Mouse (Mus musculus) frontal cortex, postnatal 10 days (tissue): ENCODE measurements around the gene Ddx27.

Experiments
- DNase-seq, 2 experiments: peaks; one replicate each; pipeline ENCODE4 v3.0.0; 2022; ENCODE audit warnings: low spot score in 2 of 2, mixed read lengths in 1 of 2

Gene Ddx27

DNA sequence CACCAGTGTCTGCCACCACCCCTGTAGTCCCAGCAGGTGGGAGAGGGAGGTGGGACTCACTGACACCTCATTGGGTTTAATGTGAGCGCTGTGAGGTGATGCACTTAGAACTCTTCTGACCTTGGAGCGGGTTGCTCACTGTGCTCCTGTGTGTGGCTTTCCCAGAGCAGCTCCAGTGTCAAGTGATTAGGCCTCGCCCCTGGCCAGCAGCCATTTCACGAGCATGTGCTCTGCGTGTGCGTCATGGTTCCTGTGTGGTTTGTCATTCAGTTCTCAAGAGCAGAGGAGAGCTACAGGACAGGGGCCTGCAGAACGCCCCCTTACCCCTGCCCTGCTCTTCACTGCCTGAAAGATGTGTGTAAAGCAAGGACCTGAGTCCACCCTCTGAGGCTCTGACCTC, 13.6 kb downstream of the Ddx27 start:
- no peak for DNase-seq

DNA sequence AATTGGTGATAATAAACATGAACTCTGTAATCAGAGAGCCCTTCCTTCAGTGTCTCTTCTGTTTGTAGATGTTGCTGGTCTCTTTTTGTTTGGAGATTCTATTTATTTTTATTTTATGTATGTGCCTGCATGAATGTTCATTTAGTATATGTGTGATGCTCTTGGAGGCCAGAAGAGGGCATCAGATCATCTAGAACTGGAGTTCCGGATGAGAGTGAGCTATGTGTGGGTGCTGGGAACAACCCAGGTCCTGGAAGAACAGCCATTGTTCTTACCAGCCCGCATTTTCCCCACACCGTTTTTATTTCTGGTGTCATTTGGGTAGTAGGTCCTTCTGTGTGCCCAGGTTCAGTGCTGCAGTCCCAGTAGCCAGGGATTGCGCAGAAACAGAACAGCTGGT, 15.5 kb downstream of the Ddx27 start:
- no peak for DNase-seq

DNA sequence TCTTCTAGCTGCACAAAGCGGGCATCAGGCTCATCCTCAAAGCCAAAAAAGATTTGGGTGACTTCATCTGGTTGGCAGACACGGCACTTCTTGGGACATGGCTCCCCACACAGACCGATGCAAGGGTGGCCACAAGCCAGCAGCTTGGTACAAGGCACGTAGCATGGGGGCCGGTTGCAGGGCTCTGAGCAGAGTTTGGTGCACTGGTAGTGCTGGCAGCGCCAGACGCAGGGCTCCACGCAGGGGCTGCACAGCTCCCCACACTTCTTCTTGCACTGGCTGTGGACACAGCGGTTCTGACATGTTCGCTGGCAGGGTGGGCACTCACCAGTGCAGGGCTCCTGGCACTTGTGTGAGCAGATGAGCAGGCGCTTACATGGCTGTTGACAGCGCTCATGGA, 22.7 kb downstream of the Ddx27 start:
- DNase-seq = no peak

DNA sequence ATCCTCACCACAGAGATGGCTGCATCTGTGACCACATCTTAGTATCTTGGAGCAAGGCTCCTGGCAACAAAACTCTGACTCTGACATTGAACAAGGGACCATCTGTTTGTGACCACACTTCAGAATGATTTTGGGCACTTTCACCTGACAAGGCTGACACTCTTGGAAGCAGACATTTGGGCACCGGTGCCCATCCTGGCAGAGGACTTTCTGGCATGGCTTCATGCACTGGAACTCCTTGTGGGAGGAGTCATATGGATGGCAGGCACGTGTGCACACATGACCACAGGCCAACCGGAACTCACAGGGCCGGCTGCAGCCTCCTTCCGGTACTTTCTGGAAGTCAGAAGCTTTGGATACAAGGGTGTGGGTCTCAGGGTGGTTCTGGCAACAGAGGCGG, 23.3 kb downstream of the Ddx27 start:
- no peak for DNase-seq

DNA sequence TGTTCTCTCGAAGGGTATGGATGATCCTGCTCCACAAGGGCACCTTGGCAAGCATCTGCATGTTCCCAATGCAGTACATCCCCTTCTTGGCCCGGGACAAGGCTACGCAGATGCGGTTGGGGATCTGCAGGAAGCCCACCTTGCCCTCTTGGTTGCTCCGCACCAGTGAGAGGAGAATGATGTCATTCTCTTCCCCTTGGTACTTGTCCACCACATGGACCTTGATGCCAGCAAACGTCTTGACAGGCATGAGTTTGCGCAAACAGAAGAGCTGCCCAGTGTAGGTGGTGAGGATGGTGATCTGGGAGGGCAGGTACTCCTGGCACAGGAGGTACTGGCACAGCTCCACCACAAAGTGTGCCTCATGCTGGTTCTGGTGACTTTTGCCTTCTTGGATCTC, 23.7 kb downstream of the Ddx27 start:
- no peak for DNase-seq

DNA sequence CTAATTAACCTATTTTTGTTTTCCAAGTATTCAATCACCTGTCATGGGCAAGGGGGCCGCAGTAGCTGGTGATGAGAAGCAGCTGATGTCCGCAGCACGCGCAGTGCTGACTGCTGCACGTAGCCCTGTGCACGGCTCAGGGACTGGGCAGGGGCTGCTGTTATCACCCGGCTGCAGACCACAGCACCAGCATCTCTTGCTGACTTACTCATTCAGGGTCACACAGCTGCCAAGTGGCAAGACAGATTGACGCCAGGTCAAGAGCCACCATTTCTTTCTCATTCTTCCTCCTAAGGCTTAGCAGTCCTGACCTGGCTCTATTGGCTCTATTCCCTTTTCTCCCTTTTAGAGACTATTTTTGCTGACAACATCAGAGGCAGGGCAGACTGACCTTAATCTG, 24.4 kb downstream of the Ddx27 start:
- no peak for DNase-seq

DNA sequence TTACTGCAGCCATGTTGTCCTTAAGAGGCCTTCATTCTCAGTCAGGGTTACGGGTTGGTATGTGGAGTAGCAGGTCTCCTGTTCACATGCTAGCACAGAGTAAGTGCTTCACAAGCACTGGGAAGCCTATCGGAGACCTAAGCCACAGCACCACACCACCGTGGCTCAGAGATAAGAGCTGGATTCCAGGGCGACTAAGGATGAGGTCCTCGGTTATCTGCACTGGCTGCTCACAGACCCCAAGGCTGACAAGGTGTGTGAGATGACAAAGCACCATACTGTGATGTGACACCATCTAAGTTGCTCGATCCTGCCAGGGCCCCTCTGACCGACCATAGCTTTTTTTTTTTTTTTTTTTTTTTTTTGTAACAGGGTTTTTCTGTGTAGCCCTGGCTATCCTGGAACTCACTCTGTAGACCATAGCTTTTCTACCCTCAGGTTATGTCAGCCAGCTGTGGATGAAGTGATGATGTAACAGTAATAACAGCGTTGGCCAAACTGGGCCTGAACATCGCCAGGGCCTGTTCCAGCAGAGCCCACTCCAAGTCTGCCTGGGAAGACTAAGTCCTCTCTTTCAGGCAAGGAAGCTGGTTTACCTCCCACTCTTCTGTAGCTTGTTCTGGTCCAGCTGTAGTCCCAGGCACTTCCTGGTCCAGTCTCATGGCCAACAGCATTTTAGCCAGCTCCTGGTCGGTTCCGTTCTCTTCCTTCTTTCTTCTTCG, 28.6 kb downstream of the Ddx27 start:
- DNase-seq = no peak

DNA sequence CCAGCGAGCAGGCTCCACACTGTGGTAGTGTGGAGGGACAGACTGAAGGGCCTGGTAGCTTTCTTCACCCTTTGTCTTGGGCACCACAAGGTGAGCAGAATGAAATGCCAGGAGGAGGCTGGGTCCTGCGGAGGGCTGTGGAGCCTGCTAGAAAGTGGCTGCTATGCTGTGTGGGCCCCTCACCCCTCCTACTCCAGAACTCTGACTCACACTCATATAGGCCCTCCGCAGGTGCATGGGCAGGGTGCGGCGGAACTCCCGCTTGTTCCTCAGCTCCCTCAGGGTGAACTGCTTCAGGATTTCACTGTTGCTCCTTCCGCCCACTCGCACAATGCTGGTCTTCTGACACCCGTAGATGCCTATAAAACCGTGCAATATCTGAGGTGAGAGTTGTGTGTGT, 33.2 kb downstream of the Ddx27 start:
- no peak for DNase-seq

DNA sequence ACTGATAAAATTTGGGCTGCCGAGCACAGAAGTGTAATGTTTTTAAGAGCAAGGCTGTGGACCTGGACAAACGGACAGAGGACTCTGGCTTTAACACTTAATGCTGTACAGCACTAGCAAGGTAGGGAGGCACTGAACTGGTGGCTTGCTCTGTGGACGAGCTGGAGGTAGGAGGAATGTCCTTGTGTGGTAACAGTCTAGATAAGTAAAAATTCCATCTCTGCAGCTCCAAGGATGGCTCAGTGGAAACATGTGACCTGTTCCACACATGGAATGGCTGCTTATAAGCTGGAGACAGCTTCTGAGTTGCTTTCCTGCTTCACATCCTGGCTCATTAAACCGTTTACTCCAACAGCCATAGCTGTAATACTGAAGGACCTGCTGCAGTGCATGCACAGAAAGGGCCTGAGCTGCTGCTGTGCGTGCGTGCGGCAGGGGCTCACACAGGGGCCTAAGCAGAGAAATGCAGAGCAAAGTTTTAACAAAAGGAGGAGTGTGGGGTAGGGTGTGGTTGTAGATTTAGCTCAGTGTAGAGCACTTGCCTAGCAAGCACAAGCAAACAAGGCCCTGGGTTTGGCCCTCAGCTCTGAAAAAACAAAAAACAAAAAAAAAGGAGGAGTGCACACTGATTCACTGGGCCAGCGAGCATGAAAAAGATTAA, 33.8 kb downstream of the Ddx27 start:
- no peak for DNase-seq

DNA sequence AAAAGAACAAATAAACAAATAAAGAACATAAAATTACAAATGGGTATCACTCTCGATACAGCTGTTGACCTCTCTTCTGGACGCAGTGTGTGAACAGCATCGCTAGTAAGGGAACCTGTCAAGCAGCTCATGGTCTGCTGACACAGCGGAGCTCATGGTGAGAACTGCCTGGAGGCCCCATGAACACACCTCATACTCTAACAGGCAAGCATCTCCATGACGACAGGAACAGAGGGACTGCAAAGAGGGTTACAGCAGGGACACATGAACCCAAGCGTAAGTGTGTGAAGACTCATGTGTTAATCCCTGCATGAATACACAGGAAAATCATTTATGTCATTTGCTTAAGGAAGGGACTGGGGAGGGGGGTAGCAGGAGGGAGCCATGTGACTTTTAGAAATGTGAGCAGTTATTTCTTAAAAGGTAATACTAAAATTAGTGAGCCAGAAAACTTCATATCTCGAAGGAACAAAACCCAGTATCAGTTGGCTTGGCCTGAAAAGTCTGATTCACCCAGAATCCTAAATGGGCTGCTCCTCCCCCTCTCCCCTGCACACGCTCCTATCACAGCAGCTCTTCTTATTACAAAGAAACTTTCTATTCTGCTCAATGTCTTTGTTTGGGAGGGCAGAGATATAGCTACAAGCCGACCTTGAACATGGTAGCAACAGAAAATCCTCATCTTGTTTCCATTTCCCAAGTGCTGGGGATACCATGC, 38.3 kb downstream of the Ddx27 start:
- no peak for DNase-seq

DNA sequence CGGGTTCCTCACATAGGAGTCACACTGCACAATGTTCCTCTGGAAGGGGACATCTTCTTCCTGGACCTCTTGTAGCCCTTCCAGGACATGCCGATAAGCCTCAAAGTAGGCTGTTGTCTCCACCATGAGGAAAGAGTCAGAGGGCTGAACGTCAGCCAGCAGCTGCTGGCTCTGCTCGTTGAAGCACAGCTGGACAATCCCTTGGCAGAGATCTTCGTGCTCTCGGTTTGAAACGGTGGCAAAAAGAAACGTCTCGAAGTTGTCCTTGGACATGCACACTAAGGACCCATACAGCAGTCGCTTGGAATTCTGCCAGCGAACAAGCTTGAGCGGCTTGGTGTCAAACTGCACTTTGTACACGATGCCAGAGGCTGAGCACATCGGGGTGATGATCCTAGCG, 40.4 kb downstream of the Ddx27 start:
- DNase-seq = no peak

DNA sequence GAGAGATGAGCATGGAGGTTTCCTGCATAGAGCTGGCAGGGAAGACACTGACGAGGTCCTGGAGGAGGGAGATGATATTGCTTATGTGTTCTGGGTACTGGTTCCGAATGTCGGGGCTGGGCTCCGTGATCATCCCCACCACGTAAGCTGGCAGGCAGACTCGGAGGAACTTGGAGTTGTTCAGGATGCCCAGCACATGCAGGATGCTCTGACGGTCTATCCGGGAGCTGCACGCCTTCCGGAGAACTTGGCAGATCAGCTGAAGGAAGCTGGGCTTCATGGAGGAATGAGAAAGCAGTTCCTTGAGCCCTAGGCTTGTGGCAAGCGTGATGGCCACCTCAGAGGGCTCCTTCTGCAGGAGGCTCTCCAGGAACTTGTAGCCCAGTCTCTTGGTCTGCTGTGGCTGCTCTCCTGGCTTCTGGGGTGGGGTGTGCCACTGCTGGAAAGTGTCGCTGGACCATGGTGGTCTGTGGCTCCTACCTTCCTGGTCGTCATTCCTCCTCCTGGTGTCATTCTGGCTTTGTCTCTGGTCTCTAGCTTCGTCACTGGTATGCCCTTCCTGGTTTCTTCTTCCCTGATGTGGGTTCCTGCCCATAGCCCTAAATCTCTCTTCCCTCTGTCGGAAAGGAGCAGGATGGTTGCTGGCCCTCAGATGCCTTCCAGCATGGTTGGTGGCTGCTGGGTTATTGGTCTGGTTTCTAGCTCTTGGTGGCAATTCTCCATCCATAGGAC, 41.4 kb downstream of the Ddx27 start:
- DNase-seq = no peak

DNA sequence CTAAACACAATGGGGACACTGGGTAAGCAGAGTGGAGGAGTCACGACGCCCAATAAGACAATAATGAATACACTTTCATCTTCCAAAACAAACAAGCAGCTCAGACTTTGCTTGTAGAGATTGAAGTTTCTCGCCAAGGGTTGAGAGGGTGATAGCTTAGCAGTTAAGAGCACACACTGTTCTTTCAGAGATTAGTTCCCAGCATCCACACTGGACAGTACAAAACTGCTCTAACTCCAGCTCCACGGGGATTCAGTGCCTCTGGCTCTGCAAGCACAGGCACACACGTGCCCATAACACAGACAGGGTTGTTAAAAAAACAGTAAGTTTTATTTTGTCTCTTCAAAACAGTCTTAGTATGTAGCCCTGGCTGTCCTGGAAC, 41.9 kb downstream of the Ddx27 start:
- DNase-seq = no peak

DNA sequence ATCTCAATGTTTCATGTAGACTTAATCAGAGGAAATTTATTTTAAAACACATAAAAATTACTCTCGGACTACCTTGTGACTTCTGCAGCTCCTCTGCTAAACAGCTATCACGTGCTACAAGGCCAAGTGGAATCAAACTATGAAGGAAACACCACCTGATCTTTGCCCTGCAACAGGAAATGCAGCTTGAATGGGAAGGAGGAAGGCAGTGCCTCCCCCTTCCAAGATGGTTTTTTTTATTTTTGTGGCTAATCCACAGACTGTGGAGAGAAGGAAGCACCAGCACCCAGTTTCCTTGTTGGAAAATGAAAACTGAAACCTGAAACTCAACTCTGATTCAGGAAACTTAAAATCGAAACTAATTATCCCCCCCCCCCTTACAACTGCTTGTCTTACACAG, 43.2 kb downstream of the Ddx27 start:
- no peak for DNase-seq

DNA sequence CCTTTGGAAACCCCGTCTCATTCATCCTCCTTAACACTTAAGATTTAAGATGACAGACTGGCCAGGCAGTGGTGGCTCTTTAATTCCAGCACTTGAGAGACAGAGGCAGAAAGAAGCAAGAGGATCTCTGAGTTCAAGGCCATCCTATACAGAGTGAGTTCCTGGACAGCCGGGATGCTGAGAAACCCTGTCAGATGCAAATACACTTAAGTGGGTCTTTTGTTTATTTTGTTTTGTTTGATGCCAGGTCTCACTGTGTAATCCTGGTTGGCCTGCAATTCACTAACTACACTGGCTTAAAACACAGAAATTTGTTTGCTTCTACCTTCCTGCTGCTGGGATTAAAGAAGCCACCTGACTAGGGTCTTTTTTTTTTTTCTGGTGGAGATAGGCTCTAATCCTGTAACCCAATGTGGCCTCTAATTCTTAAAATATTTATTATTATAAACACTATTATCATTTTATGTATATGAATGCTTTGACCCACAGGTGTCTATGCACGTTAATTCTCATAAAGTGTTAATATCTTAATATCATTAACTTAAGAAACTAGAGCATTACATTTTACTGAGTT, 43.9 kb downstream of the Ddx27 start:
- DNase-seq = no peak

DNA sequence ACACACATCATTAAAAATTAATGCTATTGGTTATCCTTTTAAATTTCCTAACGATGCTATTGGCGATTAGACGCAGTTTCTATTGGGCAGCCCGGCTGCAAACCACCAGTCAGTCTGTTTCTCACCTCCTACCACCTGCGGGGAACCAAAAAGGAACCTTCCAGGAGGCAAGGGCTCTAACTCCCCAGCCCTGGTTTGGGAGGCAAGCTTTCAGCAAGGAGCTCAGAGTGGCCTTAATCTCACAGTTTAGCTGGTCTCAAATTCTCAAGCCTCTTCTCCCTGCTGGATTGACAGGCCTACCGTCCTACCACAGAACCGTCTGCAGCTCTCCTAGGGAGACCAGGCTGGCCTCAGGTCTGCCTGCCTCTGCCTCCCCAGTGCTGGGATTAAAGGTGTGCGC, 44.5 kb downstream of the Ddx27 start:
- no peak for DNase-seq

DNA sequence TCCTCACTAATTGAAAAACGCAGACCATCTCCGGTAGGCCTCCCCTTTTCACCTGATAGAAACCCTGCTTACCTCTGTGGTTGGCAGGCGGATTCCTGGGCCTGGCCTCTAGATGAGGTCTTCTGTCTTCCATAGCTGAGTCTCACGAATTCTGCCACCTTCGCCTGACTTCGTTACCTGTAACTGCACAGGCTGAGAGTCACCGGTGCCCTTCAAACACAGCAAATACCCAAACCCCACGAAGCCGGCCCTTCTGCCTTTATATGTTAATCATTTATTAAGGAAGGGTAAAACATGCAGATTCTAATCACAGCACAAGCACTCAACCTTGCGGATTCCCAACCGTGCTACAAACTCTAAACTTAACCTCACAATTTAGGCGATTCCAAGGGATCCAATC, 45.0 kb downstream of the Ddx27 start:
- DNase-seq = no peak

DNA sequence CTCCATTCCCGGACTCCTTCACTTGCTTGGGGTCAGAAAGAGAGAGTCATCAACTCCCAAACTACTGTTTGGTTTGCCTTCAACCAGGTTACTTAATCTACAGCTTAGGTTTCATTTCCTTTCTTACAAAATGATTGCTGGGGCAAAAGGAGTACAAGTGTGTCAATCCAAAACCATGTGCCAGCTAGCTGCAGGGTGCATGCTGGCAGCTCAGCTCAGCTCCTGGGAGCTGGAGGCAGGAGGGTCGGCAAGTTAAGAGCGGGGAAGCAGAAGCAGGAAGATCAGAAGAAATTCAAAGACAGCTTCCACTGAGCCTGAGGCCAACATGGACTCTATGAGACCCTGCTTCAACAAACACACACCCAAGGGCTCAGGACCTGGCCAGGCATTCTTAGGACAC, 45.4 kb downstream of the Ddx27 start:
- DNase-seq = no peak

DNA sequence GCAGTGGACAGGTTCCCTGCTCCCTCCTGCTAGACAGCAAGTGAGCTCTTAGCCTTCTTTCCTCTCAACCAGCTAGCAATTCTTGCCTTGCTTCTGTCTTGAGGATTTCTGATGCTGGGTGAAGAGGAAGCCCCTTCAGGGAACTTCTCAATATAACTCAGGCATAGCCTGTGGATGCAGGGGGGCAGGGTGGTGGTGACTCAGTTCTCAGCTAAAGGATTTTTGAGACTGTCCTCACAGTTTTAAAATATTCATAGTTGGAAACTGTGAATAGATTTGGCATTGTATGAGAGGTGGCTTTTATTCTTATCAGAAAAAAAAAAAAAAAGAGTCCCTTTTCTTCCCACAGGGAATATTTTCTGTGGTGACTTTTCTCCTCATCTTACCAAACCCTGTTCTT, 45.8 kb downstream of the Ddx27 start:
- DNase-seq = no peak

DNA sequence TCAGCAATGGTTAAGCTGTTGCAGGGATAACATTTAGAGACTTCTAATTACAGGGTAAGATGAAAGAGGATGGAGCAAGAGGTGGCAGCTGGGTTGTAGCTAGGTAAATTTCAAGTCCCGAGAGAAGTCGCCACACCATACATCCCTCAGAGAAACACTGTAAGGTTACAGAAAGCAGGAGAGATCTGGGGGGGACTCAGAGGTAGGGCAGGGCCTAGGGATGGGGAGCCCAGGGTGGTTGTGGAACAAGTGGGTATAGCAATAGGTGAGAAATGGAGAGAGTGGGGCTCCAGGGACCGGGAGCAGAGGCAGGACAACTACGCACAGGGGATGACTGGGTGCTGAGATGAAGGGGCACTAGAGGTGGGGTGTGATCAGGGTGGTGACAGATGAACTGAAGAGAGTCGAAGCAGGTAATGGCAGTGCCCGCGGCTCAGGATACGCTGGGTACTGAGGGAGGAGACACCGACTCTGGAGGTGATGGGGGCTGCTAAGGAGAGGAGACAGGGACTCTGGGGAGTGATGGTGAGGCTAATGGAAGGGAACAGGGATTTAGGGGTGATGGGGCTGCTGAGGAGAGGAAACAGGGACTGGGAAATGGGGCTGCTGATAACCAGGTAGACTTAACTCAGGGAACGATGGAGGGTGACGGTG, 46.5 kb downstream of the Ddx27 start:
- no peak for DNase-seq

DNA sequence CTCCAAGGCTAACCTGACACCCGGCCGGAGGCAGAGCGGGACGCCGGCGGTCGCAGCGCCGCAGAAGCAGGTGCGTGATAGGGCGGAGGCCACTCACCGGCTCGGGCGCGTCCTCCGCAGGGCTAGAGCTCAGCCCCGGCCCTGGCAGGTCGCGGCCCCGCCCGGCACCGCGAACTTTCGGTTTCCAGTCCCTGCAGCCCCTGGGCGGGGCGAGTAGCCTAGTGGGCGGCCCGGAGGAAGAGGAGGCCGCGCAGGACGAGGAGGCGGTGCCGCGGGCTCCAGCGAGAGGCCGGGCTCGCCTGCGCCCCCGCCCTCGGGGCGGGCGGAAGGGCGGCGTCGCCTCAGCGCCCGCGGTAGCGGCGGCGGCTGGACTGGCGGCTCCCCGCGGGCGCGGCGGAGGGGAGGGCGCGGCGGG, 47.5 kb downstream of the Ddx27 start:
- DNase-seq = peak; percentile 83 to 88
